Mouse (Mus musculus) midbrain, embryonic 10.5 days (tissue): Measurements from ENCODE around the gene Acap2. TPM values are rescaled to one million over a fixed set of nuclear protein-coding genes. Genes with fewer than 3 reads are reported as not detected.
A peak's percentile ranks its signal among the peaks of the same experiment; 100 is the strongest.

ENCODE experiments used
- DNase-seq: peaks from one replicate; pipeline ENCODE4 v3.0.0-alpha.2; 2017; ENCODE audit warnings: low spot score
- H3K27ac ChIP-seq: fragments of 300-500 bp; sonication (generic); replicated peaks from 2 replicates; pipeline ENCODE4 v1.5.1; 2016; ENCODE audit warnings: mild to moderate bottlenecking
- H3K27me3 ChIP-seq: fragments of 300-500 bp; sonication (generic); 2 replicates; pipeline ENCODE4 v1.6.1; 2016; ENCODE audit warnings: low read depth, mild to moderate bottlenecking; ENCODE audit not compliant: poor library complexity, severe bottlenecking
- H3K36me3 ChIP-seq: fragments of 300-500 bp; sonication (generic); 2 replicates; pipeline ENCODE4 v1.6.1; 2016; ENCODE audit warnings: mild to moderate bottlenecking, moderate library complexity
- H3K4me1 ChIP-seq: fragments of 300-500 bp; sonication (generic); 2 replicates; pipeline ENCODE4 v1.6.1; 2016
- H3K4me3 ChIP-seq: fragments of 300-500 bp; sonication (generic); 2 replicates; pipeline ENCODE4 v1.5.1; 2016; ENCODE audit warnings: mild to moderate bottlenecking, moderate library complexity
- H3K9me3 ChIP-seq: fragments of 300-500 bp; sonication (generic); replicated peaks from 2 replicates; pipeline ENCODE4 v1.6.1; 2016; ENCODE audit warnings: mild to moderate bottlenecking
- whole genome bisulfite sequencing: fragments of 180-500 bp; shearing (Covaris S2); methylation state at CpG from one replicate; pipeline ENCODE4 v1.1.7; 2016; 5-methylcytosine and 5-hydroxymethylcytosine counted together
- polyA plus RNA-seq: library from polyadenylated mRNA; unstranded; fragments of >200 nt; fragmentation: Nextera tagmentation; extraction: Ambion mirVana; gene quantifications from 2 replicates; pipeline ENCODE4 v1.2.1, GENCODE M21; 2016

Gene Acap2
- polyA plus RNA-seq, 1 experiment from 2014 or later = 16.9 TPM

DNA sequence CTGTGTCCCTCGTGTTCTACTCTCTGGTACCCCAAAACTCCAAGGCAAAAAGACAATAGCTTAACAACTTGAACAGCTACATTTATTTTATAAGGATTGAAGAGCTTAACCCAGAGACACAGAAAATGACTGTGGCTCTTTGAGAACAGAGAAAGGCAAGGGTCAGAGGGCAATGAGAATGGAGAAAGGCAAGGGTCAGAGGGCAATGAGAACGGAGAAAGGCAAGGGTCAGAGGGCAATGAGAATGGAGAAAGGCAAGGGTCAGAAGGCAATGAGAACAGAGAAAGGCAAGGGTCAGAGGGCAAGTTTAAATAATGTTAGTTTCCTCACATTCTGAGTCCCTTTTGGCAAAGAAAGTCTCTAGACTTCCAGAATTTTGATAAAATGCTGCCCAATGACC, 41.6 kb downstream of the Acap2 start:
- WGBS = 27% methylated on average over 2 of the region's 2 CpGs
- no peak overlapping the region for H3K4me3 ChIP-seq
- H3K4me1 ChIP-seq = peaks cover 17% of the 10 kb centered on the region
- no peak overlapping the region for H3K27ac ChIP-seq
- peak; percentile 34 for DNase-seq
- peaks cover 57% of the 10 kb centered on the region for H3K27me3 ChIP-seq
- H3K36me3 ChIP-seq = peaks cover 47% of the 10 kb centered on the region
- peaks cover 45% of the 10 kb centered on the region for H3K9me3 ChIP-seq

- H3K27me3 ChIP-seq = no peaks in the 10 kb centered on the region
- no peak overlapping the region for H3K27ac ChIP-seq
- peaks cover 30% of the 10 kb centered on the region for H3K36me3 ChIP-seq
- no peak for DNase-seq
- H3K4me3 ChIP-seq = no peak overlapping the region
- H3K4me1 ChIP-seq = no peaks in the 10 kb centered on the region
- WGBS = 95% methylated on average over 4 of the region's 4 CpGs
- peaks cover 1% of the 10 kb centered on the region; the same call in 1 of the 2 replicates for H3K9me3 ChIP-seq
Measured at GRCm38 (mm10) chr16:31149841-31150240, 51.2 kb downstream of the Acap2 start.

GRCm38 (mm10) chr16:31148891-31149290, 52.2 kb downstream of the Acap2 start:
- no peak overlapping the region for H3K4me3 ChIP-seq

GRCm38 (mm10) chr16:31147766-31148165, 53.3 kb downstream of the Acap2 start:
- Histone ChIP-seq H3K36me3 (peaks cover 10% of the 10 kb centered on the region), H3K4me1 (no peaks in the 10 kb centered on the region), H3K4me3 (no peak overlapping the region), H3K27me3 (no peaks in the 10 kb centered on the region), H3K27ac (no peak overlapping the region), H3K9me3 (no peaks in the 10 kb centered on the region)
- no peak for DNase-seq
- WGBS = 90% methylated on average over 6 of the region's 6 CpGs

More at GRCm38 (mm10) chr16:31148891-31149290, 52.2 kb downstream of the Acap2 start:
- 80% methylated on average over 6 of the region's 6 CpGs for WGBS
- Histone ChIP-seq H3K36me3 (peaks cover 21% of the 10 kb centered on the region), H3K4me1 (no peaks in the 10 kb centered on the region), H3K27me3 (no peaks in the 10 kb centered on the region), H3K27ac (no peak overlapping the region), H3K9me3 (no peaks in the 10 kb centered on the region)
- DNase-seq = no peak

- 33% methylated on average over 6 of the region's 6 CpGs for WGBS
- no peak overlapping the region; the same call in 1 of the 2 replicates for H3K27ac ChIP-seq
- no peak overlapping the region for H3K4me3 ChIP-seq
- no peaks in the 10 kb centered on the region for H3K9me3 ChIP-seq
- H3K4me1 ChIP-seq = peaks cover 10% of the 10 kb centered on the region
- peaks cover 18% of the 10 kb centered on the region for H3K36me3 ChIP-seq
- H3K27me3 ChIP-seq = no peaks in the 10 kb centered on the region
- no peak for DNase-seq
Measured at GRCm38 (mm10) chr16:31141916-31142315, 59.1 kb downstream of the Acap2 start.

DNA sequence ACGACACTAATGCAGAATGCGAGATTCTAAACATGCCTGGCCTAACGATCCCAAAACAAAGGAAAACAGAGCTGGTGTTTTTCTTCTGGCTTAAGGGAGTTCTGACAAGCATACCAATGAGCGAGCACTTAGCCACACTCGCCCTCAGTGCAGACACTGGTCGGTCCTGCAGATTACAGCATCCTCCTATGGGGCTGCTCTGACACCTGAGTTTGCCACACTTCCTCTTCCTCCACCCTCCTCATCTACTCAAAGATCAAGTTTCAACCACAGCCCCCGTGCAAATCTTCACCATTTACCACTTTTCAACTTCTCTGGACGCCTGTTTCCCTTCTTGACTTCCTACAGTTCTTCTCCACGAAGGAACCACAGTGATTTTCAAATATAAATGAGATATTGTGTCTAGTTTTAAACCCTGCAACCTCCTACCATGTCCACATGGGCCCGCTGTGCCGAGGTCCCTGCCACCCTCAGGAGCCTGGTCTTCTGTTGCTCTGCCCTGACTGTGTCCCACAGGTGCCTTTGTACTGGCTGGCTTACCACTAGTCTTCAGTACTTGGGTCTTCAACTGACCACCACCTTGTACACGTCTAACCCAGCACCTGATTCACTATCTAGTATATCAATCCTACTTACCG, 64.3 kb downstream of the Acap2 start:
- Histone ChIP-seq H3K4me1 (peaks cover 12% of the 10 kb centered on the region), H3K27ac (no peak overlapping the region), H3K4me3 (no peak overlapping the region), H3K36me3 (peaks cover 30% of the 10 kb centered on the region), H3K27me3 (no peaks in the 10 kb centered on the region), H3K9me3 (no peaks in the 10 kb centered on the region)
- 74% methylated on average over 13 of the region's 13 CpGs for WGBS
- DNase-seq = no peak

DNA sequence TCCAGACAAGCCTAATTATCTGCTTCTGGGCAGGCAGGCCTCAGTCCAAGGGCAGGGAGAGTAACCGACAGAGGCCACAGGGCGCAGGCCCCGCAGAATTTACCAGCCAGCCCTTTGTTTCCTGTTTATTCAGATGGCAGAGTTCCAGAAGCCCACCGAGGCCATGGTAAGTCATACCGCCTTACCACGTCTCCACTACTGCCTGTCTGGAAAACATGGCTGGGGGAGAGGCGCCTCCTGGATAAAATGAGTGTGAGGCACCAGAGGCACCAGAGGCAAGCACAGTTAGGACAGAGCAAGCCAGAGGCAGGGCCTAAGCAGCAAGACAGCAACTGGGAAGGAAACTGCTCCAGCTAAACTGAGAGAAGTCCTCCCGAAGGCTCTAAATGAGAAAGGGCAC, 65.5 kb downstream of the Acap2 start:
- no peaks in the 10 kb centered on the region for H3K27me3 ChIP-seq
- whole genome bisulfite sequencing = 74% methylated on average over 8 of the region's 8 CpGs
- peak overlapping the region; percentile 57 for H3K27ac ChIP-seq
- H3K36me3 ChIP-seq = peaks cover 35% of the 10 kb centered on the region
- H3K4me1 ChIP-seq = peaks cover 8% of the 10 kb centered on the region
- DNase-seq = no peak
- no peaks in the 10 kb centered on the region for H3K9me3 ChIP-seq
- no peak overlapping the region for H3K4me3 ChIP-seq

- Histone ChIP-seq H3K27me3 (no peaks in the 10 kb centered on the region), H3K27ac (no peak overlapping the region), H3K4me3 (no peak overlapping the region), H3K9me3 (no peaks in the 10 kb centered on the region), H3K36me3 (peaks cover 27% of the 10 kb centered on the region), H3K4me1 (peaks cover 3% of the 10 kb centered on the region)
- DNase-seq = no peak
- 65% methylated on average over 5 of the region's 5 CpGs for WGBS
Measured at GRCm38 (mm10) chr16:31131531-31131930, 69.5 kb downstream of the Acap2 start.

- 92% methylated on average over 5 of the region's 5 CpGs for WGBS
- no peak for DNase-seq
- H3K36me3 ChIP-seq = peaks cover 26% of the 10 kb centered on the region
Measured at GRCm38 (mm10) chr16:31128116-31128515, 72.9 kb downstream of the Acap2 start.

DNA sequence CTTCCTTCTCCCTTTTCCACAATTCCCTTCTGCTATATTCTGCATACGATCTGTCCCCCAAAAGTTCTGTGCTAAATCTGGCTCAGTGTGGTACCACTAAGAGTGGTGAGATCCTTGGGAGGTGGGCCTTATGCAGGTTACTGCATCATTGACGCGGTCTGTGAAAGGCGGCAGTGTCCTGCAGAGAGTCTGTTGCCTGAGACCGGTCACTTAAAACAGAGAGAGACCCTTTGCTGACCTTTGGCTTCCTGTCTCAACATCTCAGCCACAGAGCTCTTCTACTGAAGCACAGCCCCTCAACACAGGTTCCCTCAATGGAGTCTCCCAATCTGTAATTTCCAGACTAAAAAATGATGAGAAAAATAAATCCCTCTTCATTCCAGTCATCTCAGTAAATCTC, 76.1 kb downstream of the Acap2 start:
- H3K4me1 ChIP-seq = no peaks in the 10 kb centered on the region
- H3K27me3 ChIP-seq = no peaks in the 10 kb centered on the region
- H3K9me3 ChIP-seq = no peaks in the 10 kb centered on the region
- H3K36me3 ChIP-seq = peaks cover 28% of the 10 kb centered on the region
- WGBS = 63% methylated on average over 5 of the region's 5 CpGs
- no peak for DNase-seq
- H3K4me3 ChIP-seq = no peak overlapping the region
- H3K27ac ChIP-seq = no peak overlapping the region

More at GRCm38 (mm10) chr16:31128116-31128515, 72.9 kb downstream of the Acap2 start:
- H3K27ac ChIP-seq = no peak overlapping the region
- no peaks in the 10 kb centered on the region for H3K27me3 ChIP-seq
- H3K4me1 ChIP-seq = no peaks in the 10 kb centered on the region
- no peak overlapping the region for H3K4me3 ChIP-seq
- no peaks in the 10 kb centered on the region for H3K9me3 ChIP-seq

- DNase-seq = no peak
- Histone ChIP-seq H3K4me1 (no peaks in the 10 kb centered on the region), H3K27ac (no peak overlapping the region), H3K4me3 (no peak overlapping the region), H3K9me3 (no peaks in the 10 kb centered on the region), H3K27me3 (no peaks in the 10 kb centered on the region), H3K36me3 (peaks cover 26% of the 10 kb centered on the region)
- WGBS = 96% methylated on average over 6 of the region's 6 CpGs
Measured at GRCm38 (mm10) chr16:31121612-31122011, 79.4 kb downstream of the Acap2 start.

GRCm38 (mm10) chr16:31113596-31113995, 87.4 kb downstream of the Acap2 start:
- Histone ChIP-seq H3K36me3 (peaks cover 52% of the 10 kb centered on the region), H3K9me3 (peaks cover 5% of the 10 kb centered on the region; the same call in 1 of the 2 replicates), H3K27ac (no peak overlapping the region), H3K4me3 (no peak overlapping the region), H3K27me3 (no peaks in the 10 kb centered on the region), H3K4me1 (no peaks in the 10 kb centered on the region)
- DNase-seq = no peak

DNA sequence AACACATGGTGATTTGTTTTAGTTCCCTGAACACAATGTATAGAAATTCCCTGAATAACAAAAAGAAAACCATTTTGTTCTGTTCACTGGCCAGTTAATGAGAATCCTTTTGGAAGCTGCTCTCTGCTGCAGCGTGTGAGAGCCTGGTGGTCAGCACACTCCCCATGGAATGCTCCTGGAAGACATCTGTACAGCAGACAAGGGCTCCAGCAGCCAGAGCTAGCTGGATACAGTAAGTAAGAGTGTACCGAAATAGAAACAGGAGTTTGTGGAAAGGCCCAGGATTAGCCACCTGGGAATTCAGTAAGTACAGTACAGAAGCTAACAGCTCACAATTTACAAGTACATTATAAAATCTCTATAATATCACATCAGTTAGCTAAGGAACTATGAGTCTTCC, 99.7 kb downstream of the Acap2 start:
- no peaks in the 10 kb centered on the region for H3K4me1 ChIP-seq
- peaks cover 56% of the 10 kb centered on the region for H3K36me3 ChIP-seq

More for the DNA sequence above, 99.7 kb downstream of the Acap2 start:
- WGBS = 87% methylated on average over 2 of the region's 2 CpGs
- Histone ChIP-seq H3K27me3 (no peaks in the 10 kb centered on the region), H3K9me3 (no peaks in the 10 kb centered on the region), H3K27ac (no peak overlapping the region), H3K4me3 (no peak overlapping the region)
- DNase-seq = no peak
